Mouse (Mus musculus) mesoderm, embryonic 11.5 days (tissue): ENCODE measurements around the gene Dgkz.

ENCODE experiments used
- DNase-seq: peaks from one replicate; pipeline ENCODE4 v3.0.0-alpha.2; 2012; ENCODE audit warnings: low read depth, low spot score

The Dgkz gene

DNA sequence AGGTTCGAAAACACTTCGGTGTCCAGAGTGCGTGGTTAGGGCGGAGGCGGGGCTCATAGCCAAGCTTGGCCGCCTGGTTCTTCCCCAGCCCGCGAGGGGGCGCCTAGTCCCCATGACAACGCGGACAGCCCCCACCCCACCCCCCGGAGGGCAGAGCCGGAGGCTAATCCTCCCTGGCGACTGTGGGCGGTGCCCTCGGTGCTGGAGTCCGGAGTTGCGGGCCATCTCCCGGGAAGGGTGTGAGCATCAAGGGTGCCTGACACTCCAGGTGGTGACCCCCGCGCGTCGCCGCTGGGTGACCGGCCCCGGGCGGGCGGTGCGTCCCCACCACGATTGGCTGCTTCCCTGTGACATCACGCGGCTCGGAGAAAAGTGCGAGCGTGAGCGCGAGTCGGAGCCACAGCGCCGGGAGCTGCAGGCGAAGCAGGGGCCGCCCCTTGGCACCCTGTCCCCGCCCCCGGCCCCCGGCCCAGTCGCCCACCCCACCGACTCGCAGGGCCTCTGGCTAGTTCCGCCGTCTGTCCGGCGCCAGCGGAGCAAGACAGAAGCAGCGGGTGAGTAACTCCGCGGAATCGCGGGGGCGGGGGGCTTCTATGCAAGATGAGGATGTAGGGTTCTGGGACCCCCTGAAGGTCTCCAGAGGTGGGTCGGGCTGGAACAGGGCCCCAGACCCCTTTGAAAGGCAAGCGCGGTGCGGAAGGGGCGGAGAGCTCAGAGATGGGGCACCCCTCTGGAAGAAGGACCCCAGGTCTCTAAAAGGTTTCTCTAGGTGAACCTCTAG lies 53.7 kb downstream of the Dgkz start:
- peak; percentile 78 for DNase-seq

GRCm38 (mm10) chr2:91921181-91921789 lies 54.4 kb downstream of the Dgkz start:
- peak; percentile 81 for DNase-seq

DNA sequence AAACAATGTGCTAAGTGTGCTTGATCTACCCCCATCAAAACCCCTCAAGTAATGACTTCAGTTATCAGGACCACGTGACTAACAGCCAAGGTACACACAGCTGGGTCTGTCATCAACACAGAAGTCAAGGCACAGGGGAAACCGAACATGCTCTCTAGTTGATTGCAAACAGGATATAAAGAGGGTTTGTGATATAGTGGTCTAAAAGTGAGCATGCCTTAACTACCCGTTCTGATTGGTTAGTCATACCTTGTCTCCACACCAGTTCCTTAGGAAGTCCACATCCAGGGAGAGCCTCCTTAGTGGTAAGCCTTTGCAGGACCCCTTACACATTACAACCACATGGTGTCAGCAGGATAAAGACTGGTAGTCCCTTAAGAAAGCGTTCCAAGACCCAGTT lies 55.5 kb downstream of the Dgkz start:
- no peak for DNase-seq

DNA sequence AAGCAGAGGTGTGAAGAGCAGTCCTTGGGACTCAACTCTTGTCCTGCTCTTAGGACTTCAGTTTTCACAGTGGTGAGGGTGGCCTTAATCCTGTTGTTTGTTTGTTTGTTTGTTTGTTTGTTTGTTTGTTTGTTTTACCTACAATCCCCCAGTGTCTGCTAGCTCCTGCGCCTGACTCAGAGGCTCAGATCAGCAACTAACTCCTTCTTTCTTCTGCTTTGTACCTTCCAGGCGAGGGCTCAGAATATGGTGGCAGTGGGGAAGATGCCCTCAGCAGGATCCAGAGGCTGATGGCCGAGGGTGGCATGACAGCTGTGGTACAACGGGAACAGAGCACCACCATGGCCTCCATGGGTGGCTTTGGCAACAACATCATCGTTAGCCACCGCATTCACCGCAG lies 58.6 kb downstream of the Dgkz start:
- DNase-seq: no peak

DNA sequence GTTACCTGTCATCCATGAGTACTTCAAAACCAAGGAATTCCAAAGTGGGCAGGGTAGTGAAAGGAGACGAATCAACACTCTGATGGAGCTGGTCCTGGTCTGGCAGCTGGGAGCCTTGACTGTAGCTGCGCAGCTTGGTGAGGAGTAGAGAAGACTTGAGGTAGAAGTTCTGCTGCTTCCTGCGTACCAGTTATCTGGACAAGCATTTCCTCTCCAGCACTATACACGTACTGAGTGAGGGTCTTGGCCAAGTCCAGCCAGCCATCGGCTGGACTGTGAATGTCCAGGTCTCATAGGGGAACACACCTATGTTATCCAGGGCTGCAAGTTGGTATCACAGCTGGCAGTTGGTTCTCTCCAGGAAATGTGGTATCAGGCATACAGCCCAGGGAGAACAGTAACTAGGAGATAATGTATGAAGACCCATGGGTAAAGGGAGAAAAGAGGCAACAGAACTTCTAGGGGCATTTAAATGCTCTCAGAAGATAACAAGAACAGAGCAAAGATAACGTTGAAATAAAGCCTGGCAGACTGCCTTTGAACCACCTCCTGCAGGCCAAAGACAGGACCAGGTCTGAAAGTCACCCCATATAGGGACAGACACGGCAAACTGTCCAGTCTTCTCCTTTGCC lies 59.2 kb downstream of the Dgkz start:
- DNase-seq: no peak

DNA sequence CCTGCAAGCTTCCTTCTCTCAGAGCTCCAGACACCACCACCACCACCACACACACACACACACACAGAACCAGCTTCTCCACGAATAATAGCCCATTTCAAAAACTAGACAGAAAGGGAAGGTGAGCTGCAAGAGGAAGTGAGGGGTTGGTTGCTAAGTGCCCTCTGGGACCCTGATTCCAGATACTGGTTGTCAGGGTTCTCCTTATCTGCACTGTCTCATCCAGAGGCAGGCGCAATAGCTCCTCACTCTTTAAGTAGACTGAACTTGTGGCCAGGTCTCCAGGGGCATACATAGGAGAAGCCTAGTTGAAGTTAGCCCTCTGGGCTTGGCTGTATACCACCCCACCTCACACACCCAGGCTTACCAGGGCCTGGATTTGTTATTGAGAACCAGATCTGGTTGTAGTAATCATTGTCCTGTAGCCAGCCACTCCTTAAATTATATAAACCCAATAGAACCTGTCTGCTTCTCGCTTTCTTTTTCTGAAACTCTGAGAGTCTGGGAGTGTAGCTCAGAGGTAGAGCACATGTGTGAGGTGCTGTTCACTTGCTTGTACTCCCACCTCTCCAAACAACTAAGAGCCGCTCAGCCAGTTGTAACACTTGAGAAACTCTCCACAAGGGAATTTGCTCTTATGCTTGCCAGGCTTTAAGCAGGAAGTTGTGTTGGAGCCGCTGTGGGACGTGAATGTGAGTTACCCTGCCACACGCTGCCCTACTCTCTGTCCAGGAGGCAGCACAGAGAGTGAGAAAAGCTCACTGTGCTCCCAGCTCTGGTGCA lies 62.1 kb downstream of the Dgkz start:
- no peak for DNase-seq

GRCm38 (mm10) chr2:91912616-91913015 lies 63.0 kb downstream of the Dgkz start:
- no peak for DNase-seq

DNA sequence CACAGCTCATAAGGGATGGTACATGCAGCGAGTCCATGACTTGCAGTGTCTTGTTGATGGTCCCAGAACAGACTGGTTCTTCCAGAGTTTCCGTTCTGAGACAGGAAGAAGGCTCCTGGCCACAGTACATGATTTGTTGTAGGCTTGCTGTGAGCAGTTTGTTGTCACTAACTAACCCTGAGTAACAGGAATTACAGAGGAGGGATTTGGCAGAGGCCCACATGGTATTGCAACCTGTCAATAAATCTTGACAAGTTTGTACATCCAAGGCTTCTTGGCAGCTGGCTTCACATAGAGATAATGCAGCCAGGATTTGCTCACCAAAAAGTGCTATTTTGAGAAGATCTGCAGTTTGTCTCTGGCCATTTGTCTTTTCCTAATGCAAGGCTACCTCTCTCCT lies 69.5 kb downstream of the Dgkz start:
- no peak for DNase-seq

DNA sequence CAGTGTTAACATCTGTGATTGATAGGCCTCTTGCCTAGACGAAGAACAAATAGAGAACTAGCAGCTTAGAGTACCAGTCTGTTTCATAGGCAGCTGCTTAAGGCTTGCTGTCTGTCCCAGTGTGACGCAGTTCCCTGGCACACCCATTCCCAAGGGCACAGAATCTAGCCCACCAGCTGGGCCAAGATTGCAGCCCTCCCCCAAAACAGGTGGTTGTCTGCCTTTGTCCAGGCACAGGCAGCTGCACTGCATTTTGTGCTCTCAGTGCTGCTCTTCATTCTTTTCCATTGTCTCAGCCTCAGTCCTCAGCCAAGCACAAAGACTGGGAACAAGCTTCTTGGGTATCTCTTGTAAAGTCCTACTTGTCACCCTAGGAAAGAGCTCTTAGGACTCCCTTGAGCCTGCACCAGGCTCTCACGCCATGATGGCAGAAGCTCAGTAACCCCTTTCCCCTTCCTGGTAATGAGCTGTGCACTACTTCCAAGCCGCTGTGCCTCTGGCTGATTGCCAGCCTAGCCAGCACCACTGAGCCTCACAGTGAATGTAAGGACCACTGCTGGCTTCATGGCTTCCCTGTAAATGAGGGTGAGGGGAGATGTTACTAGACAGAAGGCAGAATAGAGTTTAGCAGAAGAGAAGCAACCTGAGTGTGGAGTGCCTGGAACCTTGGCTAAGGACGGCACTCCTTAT lies 70.9 kb downstream of the Dgkz start:
- DNase-seq: no peak

GRCm38 (mm10) chr2:91903171-91903925 lies 72.3 kb downstream of the Dgkz start:
- DNase-seq: no peak

GRCm38 (mm10) chr2:91902336-91902735 lies 73.3 kb downstream of the Dgkz start:
- DNase-seq: no peak

- no peak for DNase-seq
These were observed 75.2 kb downstream of the Dgkz start for GRCm38 (mm10) chr2:91900431-91900830.

DNA sequence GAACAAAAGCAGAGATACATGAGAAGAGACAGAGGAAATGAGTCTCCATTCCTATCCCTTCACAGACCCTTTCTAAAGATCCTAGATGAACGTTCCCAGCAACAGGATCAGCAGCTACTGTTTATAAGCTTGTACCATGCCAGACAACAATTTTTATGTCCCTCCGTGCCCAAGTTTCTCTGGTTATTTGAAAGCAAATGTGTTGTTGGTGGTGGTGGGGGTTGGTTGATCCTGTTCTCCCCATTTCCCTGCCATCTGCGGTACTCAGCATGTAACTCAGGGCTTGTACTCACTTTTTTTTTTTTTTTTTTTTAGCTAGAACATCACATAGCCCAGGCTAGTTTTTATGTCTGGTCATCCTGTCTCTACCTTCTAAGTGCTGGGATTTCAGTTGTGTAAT lies 76.5 kb downstream of the Dgkz start:
- no peak for DNase-seq

DNA sequence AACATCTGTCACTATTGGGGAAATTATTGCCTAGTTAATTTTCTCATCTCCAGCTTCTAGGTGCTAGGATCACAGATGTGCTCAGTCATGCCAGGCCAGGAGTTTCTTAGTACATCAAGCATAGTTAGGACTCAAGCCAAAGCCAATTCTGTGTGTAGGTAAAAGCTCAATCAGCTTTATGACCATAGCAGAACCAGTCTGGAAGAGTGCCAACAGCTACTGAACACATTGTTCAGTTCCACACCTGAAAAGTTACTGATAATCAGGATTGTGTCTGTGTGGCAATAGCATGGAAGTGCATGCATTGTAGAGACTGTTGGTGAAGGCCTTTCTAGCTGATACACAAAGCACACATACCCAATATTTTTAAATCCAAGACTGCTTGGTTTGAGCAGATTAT lies 77.7 kb downstream of the Dgkz start:
- no peak for DNase-seq

DNA sequence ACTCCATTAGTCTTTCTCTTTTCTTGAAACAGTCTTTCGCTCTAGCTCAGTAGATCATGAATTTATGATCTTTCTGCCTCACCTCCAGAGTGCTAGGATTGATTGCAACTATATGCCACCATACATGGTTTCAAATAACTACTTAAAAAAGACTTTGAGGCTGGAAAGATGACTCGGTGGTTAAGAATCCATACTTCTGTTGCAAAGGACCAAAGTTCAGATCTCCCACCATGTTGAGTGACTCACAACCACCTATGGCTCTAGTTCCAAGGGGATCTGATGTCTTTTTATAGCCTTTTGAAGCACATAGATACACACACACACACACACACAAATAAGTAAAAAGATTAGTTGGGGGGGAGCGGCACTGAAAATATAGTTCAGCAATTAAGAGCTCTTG lies 80.3 kb downstream of the Dgkz start:
- DNase-seq: no peak

DNA sequence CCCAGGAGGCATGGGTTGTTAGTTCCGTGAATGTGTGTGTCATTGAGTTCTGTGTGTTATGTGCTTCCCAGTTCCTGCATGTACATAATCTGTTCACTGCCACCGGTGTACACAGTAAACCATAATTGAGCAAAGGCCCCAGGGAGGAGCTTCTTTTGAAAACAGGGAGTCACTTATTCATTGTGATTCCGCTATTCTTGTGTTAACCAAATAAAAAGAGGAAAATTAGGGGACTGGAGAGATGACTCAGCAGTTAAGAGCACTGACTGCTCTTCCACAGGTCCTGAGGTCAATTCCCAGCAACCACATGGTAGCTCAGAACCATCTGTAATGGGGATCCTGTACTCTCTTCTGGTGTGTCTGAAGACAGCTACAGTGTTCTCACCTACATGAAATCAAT lies 80.9 kb downstream of the Dgkz start:
- no peak for DNase-seq

- no peak for DNase-seq
These were observed 91.0 kb downstream of the Dgkz start for GRCm38 (mm10) chr2:91884616-91885015.

GRCm38 (mm10) chr2:91883961-91884360 lies 91.7 kb downstream of the Dgkz start:
- no peak for DNase-seq
